Mouse (Mus musculus): ENCODE data around the gene Dip2b.
A peak's percentile ranks its signal among the peaks of the same experiment; 100 is the strongest.

Dip2b gene

GRCm38 (mm10) chr15:100084882-100085281 lies 46.4 kb downstream of the Dip2b start:
- DNase-seq (ENCODE audit: low spot score) = no peak

- DNase-seq (ENCODE audit: low spot score) = no peak
Observed at GRCm38 (mm10) chr15:100088021-100088420, 49.6 kb downstream of the Dip2b start.

GRCm38 (mm10) chr15:100089645-100090053 lies 51.2 kb downstream of the Dip2b start:
- DNase-seq (ENCODE audit: low spot score) = no peak

GRCm38 (mm10) chr15:100091818-100092217 lies 53.4 kb downstream of the Dip2b start:
- DNase-seq (ENCODE audit: low spot score) = no peak

- no peak for DNase-seq (ENCODE audit: low spot score)
Observed at GRCm38 (mm10) chr15:100092258-100092657, 53.8 kb downstream of the Dip2b start.

- DNase-seq (ENCODE audit: low spot score) = no peak
Observed at GRCm38 (mm10) chr15:100096587-100097428, 58.3 kb downstream of the Dip2b start.

- no peak for DNase-seq (ENCODE audit: low spot score)
Observed at GRCm38 (mm10) chr15:100100336-100100735, 61.9 kb downstream of the Dip2b start.

GRCm38 (mm10) chr15:100101206-100101605 lies 62.7 kb downstream of the Dip2b start:
- no peak for DNase-seq (ENCODE audit: low spot score)

GRCm38 (mm10) chr15:100104126-100104525 lies 65.7 kb downstream of the Dip2b start:
- DNase-seq (ENCODE audit: low spot score) = no peak

- DNase-seq (ENCODE audit: low spot score) = no peak
Observed at GRCm38 (mm10) chr15:100108071-100108782, 69.8 kb downstream of the Dip2b start.

- DNase-seq (ENCODE audit: low spot score) = no peak
Observed at GRCm38 (mm10) chr15:100109916-100110315, 71.5 kb downstream of the Dip2b start.

- DNase-seq (ENCODE audit: low spot score) = no peak
Observed at GRCm38 (mm10) chr15:100111891-100112290, 73.4 kb downstream of the Dip2b start.

GRCm38 (mm10) chr15:100112309-100112966 lies 74.0 kb downstream of the Dip2b start:
- no peak for DNase-seq (ENCODE audit: low spot score)

GRCm38 (mm10) chr15:100113343-100114275 lies 75.1 kb downstream of the Dip2b start:
- no peak for DNase-seq (ENCODE audit: low spot score)

- no peak for DNase-seq (ENCODE audit: low spot score)
Observed at GRCm38 (mm10) chr15:100115416-100115815, 77.0 kb downstream of the Dip2b start.

GRCm38 (mm10) chr15:100116325-100116724 lies 77.9 kb downstream of the Dip2b start:
- DNase-seq (ENCODE audit: low spot score) = no peak

- no peak for DNase-seq (ENCODE audit: low spot score)
Observed at GRCm38 (mm10) chr15:100119225-100119788, 80.8 kb downstream of the Dip2b start.

GRCm38 (mm10) chr15:100121437-100121836 lies 83.0 kb downstream of the Dip2b start:
- peak; percentile 16 for DNase-seq (ENCODE audit: low spot score)

- no peak for DNase-seq (ENCODE audit: low spot score)
Observed at GRCm38 (mm10) chr15:100123867-100124266, 85.4 kb downstream of the Dip2b start.

GRCm38 (mm10) chr15:100125245-100125644 lies 86.8 kb downstream of the Dip2b start:
- no peak for DNase-seq (ENCODE audit: low spot score)

- peak; percentile 86 for DNase-seq (ENCODE audit: low spot score)
Observed at GRCm38 (mm10) chr15:100126456-100127107, 88.1 kb downstream of the Dip2b start.

All from MN1 (cell line).